Mouse (Mus musculus) MEL (cell line): ENCODE measurements around the gene Lhx3.

ENCODE experiments used
- CHD2 ChIP-seq: IDR thresholded peaks from 2 replicates; pipeline ENCODE4 v1.6.1; 2011; ENCODE audit warnings: low read length, improper control_type of control experiment
- CTCF ChIP-seq, 3 experiments: IDR thresholded peaks in 2 of 3; conservative IDR thresholded peaks in 1 of 3; 2 replicates each; pipeline ENCODE4 v1.5.1; 2011 to 2012; ENCODE audit warnings: low read length in 3 of 3, low read depth in 2 of 3, mild to moderate bottlenecking in 2 of 3, improper control_type of control experiment in 1 of 3, inconsistent platforms in 1 of 3, mixed read lengths in 1 of 3, moderate library complexity in 1 of 3; ENCODE audit not compliant: control insufficient read depth in 1 of 3, insufficient read depth in 1 of 3, poor library complexity in 1 of 3, severe bottlenecking in 1 of 3
- EP300 ChIP-seq, 2 experiments: IDR thresholded peaks; 2 replicates each; pipeline ENCODE4 v1.6.1; 2011; ENCODE audit warnings: improper control_type of control experiment in 2 of 2, low read length in 2 of 2, low read depth in 1 of 2, mild to moderate bottlenecking in 1 of 2
- ETS1 ChIP-seq: IDR thresholded peaks from 2 replicates; pipeline ENCODE4 v1.6.1; 2012; ENCODE audit warnings: low read depth, mild to moderate bottlenecking, inconsistent platforms, low read length, improper control_type of control experiment, moderate library complexity
- MAZ ChIP-seq: IDR thresholded peaks from 2 replicates; pipeline ENCODE4 v1.6.1; 2012; ENCODE audit warnings: low read depth, mild to moderate bottlenecking, inconsistent platforms, low read length, improper control_type of control experiment
- MEF2A ChIP-seq: IDR thresholded peaks from 2 replicates; pipeline ENCODE4 v1.6.1; 2014; ENCODE audit warnings: low read depth, mild to moderate bottlenecking, inconsistent platforms, low read length, improper control_type of control experiment; ENCODE audit not compliant: poor library complexity, insufficient replicate concordance, severe bottlenecking; ENCODE audit errors: extremely low read depth
- MXI1 ChIP-seq: IDR thresholded peaks from 2 replicates; pipeline ENCODE4 v1.6.1; 2011; ENCODE audit warnings: mild to moderate bottlenecking, low read depth, low read length, improper control_type of control experiment
- MYC ChIP-seq: IDR thresholded peaks from 2 replicates; pipeline ENCODE4 v1.6.1; 2011; ENCODE audit warnings: low read depth, mild to moderate bottlenecking, low read length, improper control_type of control experiment, moderate library complexity
- NRF1 ChIP-seq: IDR thresholded peaks from 2 replicates; pipeline ENCODE4 v1.6.1; 2014; ENCODE audit warnings: low read depth, mild to moderate bottlenecking, inconsistent platforms, low read length, improper control_type of control experiment, moderate library complexity; ENCODE audit not compliant: poor library complexity, insufficient read depth, severe bottlenecking
- POLR2A ChIP-seq, 2 experiments: IDR thresholded peaks; 2 replicates each; pipeline ENCODE4 v1.6.1; 2011 to 2012; ENCODE audit warnings: low read length in 2 of 2, mild to moderate bottlenecking in 2 of 2, control low read depth in 1 of 2, improper control_type of control experiment in 1 of 2, low read depth in 1 of 2, moderate library complexity in 1 of 2; ENCODE audit not compliant: control insufficient read depth in 1 of 2, insufficient read depth in 1 of 2, poor library complexity in 1 of 2
- RCOR1 ChIP-seq: IDR thresholded peaks from 2 replicates; pipeline ENCODE4 v1.6.1; 2012; ENCODE audit warnings: low read depth, mild to moderate bottlenecking, inconsistent platforms, low read length, improper control_type of control experiment
- TCF12 ChIP-seq: IDR thresholded peaks from 2 replicates; pipeline ENCODE4 v1.6.1; 2014; ENCODE audit warnings: low read depth, mild to moderate bottlenecking, inconsistent platforms, low read length, improper control_type of control experiment, moderate library complexity
- USF2 ChIP-seq, 2 experiments: IDR thresholded peaks; 2 replicates each; pipeline ENCODE4 v1.6.1; 2011 to 2012; ENCODE audit warnings: improper control_type of control experiment in 2 of 2, low read length in 2 of 2, borderline replicate concordance in 1 of 2, inconsistent platforms in 1 of 2, low read depth in 1 of 2, mild to moderate bottlenecking in 1 of 2; ENCODE audit not compliant: insufficient read depth in 1 of 2
- ZMIZ1 ChIP-seq: IDR thresholded peaks from 2 replicates; pipeline ENCODE4 v1.6.1; 2012; ENCODE audit warnings: low read depth, mild to moderate bottlenecking, inconsistent platforms, low read length, improper control_type of control experiment, moderate library complexity

GRCm38 (mm10) chr2:26240841-26241240 is 32.8 kb upstream of the Lhx3 start:
- TF ChIP-seq CTCF (IDR thresholded peaks at IDR 0.05 in 2 of 3, conservative IDR thresholded peaks at IDR 0.05 in 1 of 3; ENCODE audit: control insufficient read depth in 1 of 3, insufficient read depth in 1 of 3, low read depth in 2 of 3, low read length in 3 of 3, poor library complexity in 1 of 3, severe bottlenecking in 1 of 3) (no peak), ZMIZ1 (no peak), ETS1 (no peak), MAZ (no peak), USF2 (IDR thresholded peaks at IDR 0.05; ENCODE audit: borderline replicate concordance in 1 of 2, insufficient read depth in 1 of 2, low read depth in 1 of 2, low read length in 2 of 2) (no peak), TCF12 (no peak), MEF2A (no peak), MYC (no peak), RCOR1 (no peak), EP300 (IDR thresholded peaks at IDR 0.05; ENCODE audit: low read depth in 1 of 2, low read length in 2 of 2) (no peak), POLR2A (IDR thresholded peaks at IDR 0.05; ENCODE audit: control insufficient read depth in 1 of 2, insufficient read depth in 1 of 2, low read depth in 1 of 2, low read length in 2 of 2, poor library complexity in 1 of 2) (no peak), MXI1 (no peak), CHD2 (no peak), NRF1 (no peak)
